Mouse (Mus musculus) embryonic facial prominence, embryonic 14.5 days (tissue): Measurements from ENCODE around the gene Stoml1. TPM values are rescaled to one million over a fixed set of nuclear protein-coding genes. Genes with fewer than 3 reads are reported as not detected.
"Not testable (repeated sequence)": the region's sequence is repeated elsewhere in the genome, so short reads cannot be mapped to it uniquely, and the experiment has no call there.

Experiments used
- ATAC-seq: fragments of 200-750 bp; cut with Nextera tagmentation; 2 replicates; pipeline ENCODE4 v1.8.0; 2017; ENCODE audit warnings: low read depth, moderate number of reproducible peaks, moderate TSS enrichment
- DNase-seq: peaks from one replicate; pipeline ENCODE4 v3.0.0-alpha.2; 2015; ENCODE audit warnings: low spot score
- H3K27ac ChIP-seq: fragments of 300-500 bp; sonication (generic); replicated peaks from 2 replicates; pipeline ENCODE4 v1.5.1; 2014; ENCODE audit warnings: low read depth, mild to moderate bottlenecking, low read length, moderate library complexity
- H3K27me3 ChIP-seq: fragments of 300-500 bp; sonication (generic); replicated peaks from 2 replicates; pipeline ENCODE4 v1.6.1; 2014; ENCODE audit warnings: low read length; ENCODE audit not compliant: control insufficient read depth, insufficient read depth
- H3K36me3 ChIP-seq: fragments of 300-500 bp; sonication (generic); 2 replicates; pipeline ENCODE4 v1.6.1; 2014; ENCODE audit warnings: low read length, mixed read lengths; ENCODE audit not compliant: control insufficient read depth, insufficient read depth
- H3K4me1 ChIP-seq: fragments of 300-500 bp; sonication (generic); 2 replicates; pipeline ENCODE4 v1.6.1; 2014; ENCODE audit warnings: antibody characterized with exemption, low read length; ENCODE audit not compliant: control insufficient read depth, insufficient read depth
- H3K4me2 ChIP-seq: fragments of 300-500 bp; sonication (generic); 2 replicates; pipeline ENCODE4 v1.6.1; 2014; ENCODE audit warnings: low read depth, mild to moderate bottlenecking, low read length, moderate library complexity, mixed read lengths
- H3K4me3 ChIP-seq: fragments of 300-500 bp; sonication (generic); 2 replicates; pipeline ENCODE4 v1.5.1; 2014; ENCODE audit warnings: low read depth, mild to moderate bottlenecking, low read length
- H3K9ac ChIP-seq: fragments of 300-500 bp; sonication (generic); 2 replicates; pipeline ENCODE4 v1.6.1; 2014; ENCODE audit warnings: low read depth, mild to moderate bottlenecking, low read length, moderate library complexity, mixed read lengths
- H3K9me3 ChIP-seq: fragments of 300-500 bp; sonication (generic); 2 replicates; pipeline ENCODE4 v1.6.1; 2016; ENCODE audit warnings: low read length; ENCODE audit not compliant: control insufficient read depth
- WGBS: fragments of 180-500 bp; shearing (Covaris S2); extraction: QIAGEN DNeasy Blood & Tissue Kit; methylation state at CpG from one replicate; pipeline ENCODE4 v1.1.7; 2014; 5-methylcytosine and 5-hydroxymethylcytosine counted together
- polyA plus RNA-seq: library from polyadenylated mRNA; unstranded; fragments of >200 nt; fragmentation: Nextera tagmentation; extraction: Ambion mirVana; gene quantifications from 2 replicates; pipeline ENCODE4 v1.2.1, GENCODE M21; 2014

Stoml1 gene
- polyA plus RNA-seq, 1 experiment from 2014 or later: 25.0 TPM

DNA sequence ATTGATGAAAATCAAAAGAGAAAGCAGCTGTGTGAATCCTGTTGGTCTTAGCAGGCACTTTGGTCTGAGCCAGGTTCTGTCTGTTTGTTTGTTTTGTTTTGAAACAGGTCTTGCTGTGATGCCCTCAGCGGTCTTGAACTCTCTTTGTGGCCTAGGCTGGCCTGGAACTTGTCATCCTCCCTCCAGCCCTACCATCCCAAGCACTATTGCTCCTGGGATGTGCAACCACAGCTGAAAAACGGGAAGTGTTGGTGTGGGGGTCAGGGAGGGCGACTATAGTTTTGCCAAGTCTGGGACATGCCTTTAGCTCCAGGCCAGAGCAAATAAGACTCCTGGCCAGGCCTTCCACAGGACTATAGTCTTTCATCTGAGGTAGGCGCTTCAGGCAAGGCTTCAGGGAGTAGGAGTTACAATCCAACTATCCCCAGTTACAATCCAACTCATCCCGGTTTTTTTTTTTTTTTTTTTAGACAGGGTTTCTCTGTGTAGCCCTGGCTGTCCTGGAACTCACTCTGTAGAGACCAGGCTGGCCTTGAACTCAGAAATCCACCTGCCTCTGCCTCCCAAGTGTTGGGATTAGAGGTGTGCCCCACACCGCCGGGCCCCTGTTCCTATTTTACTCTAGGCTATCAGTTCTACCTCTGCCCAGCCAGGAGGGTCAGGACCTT lies 4.1 kb upstream of the Stoml1 start:
- Histone ChIP-seq H3K4me1 (peaks cover 28% of the 10 kb centered on the region), H3K36me3 (peaks cover 5% of the 10 kb centered on the region; the same call in 1 of the 2 replicates), H3K4me3 (peak overlapping the region; percentile 48), H3K4me2 (peak overlapping the region; percentile 64), H3K27ac (peak overlapping the region; percentile 84), H3K27me3 (no peaks in the 10 kb centered on the region), H3K9me3 (no peaks in the 10 kb centered on the region), H3K9ac (peak overlapping the region; percentile 68)
- no peak for ATAC-seq
- 40% methylated on average over 7 of the region's 7 CpGs for WGBS
- no peak for DNase-seq

DNA sequence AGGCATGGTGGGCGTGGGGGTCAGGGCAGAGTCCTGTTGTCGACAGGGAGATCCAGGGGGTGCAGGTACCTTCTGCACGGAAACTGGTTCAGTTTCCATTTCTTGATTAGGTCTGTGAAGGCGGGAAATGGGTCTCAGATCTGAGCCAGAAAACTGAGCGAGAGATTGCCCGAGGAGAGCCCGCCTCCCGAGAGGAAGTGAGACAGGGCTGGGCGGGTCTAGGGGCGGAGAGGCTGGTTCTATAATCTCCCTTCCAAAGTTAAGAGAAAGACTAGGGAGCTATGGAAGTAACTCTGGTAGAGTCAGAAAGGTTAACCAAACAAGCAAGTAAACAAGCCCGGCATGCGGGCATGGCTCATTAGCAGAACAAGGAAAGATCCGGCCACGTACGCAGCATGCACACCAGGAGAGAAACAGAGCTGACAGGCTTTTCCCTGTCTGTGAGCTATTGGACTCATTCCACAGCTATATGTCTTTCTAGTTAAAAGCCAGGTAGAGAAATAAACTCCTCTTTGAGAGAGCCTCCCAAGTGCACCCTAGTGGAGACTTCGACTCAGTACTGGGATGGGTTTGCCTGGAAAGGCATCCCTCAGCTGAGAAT lies 3.3 kb upstream of the Stoml1 start, which contains the start of gene Pml:
TSS of gene Pml (minus strand) at position 195 of the 601 bp plus-strand sequence.
- ATAC-seq (peak; percentile 73), DNase-seq (peak; percentile 87)
- Histone ChIP-seq H3K9ac (peak within 1 kb of the TSS; percentile 68), H3K4me2 (peak within 1 kb of the TSS; percentile 64), H3K9me3 (no peaks in the 10 kb centered on the region), H3K4me3 (peak within 1 kb of the TSS; percentile 48), H3K36me3 (no peaks in the 10 kb centered on the region), H3K27ac (peak within 1 kb of the TSS; percentile 84), H3K27me3 (no peaks in the 10 kb centered on the region), H3K4me1 (peaks cover 28% of the 10 kb centered on the region)
- 1% methylated on average over 16 of the region's 16 CpGs for WGBS

DNA sequence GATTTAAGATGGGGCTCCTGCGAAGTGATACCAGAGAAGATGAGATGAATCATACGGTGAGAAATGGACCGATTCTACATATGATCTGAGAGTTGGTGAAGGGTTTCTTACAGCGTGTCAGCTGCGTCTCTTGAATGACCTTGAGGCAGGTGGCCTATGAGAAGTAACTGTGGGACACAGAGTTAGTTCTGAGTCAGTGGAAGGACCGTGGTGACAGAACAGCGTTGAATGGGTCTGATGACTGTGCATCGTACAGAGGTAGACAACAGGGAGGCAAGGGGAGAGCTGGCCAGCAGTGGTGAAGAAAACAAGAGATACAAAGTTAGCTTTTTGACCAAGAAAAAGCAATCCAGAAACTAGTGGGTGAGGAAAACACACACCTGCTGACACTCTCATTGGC lies 2.6 kb upstream of the Stoml1 start:
- Histone ChIP-seq H3K27me3 (no peaks in the 10 kb centered on the region), H3K27ac (peak overlapping the region; percentile 84), H3K9ac (peak overlapping the region; percentile 68; the same call in 1 of the 2 replicates), H3K9me3 (no peaks in the 10 kb centered on the region), H3K4me3 (peak overlapping the region; percentile 48; the same call in 1 of the 2 replicates), H3K36me3 (no peaks in the 10 kb centered on the region), H3K4me2 (peak overlapping the region; percentile 64), H3K4me1 (peaks cover 28% of the 10 kb centered on the region)
- ATAC-seq (no peak), DNase-seq (no peak)
- 75% methylated on average over 8 of the region's 8 CpGs for WGBS

DNA sequence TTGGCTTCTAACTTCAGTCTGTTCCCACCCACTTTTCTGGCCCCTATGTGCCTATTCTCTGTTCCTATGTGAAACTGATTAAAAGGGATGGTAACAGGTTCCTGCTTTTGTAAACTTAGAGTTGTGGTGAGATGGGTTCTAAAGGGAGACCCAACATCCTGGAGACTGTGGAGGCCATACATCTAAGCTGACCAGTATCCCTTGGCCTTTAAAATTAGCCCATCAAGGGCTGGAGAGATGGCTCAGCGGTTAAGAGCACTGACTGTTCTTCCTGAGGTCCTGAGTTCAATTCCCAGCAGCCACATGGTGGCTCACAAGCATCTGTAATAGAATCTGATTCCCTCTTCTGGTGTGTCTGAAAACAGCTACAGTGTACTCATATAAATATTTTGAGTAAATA lies 2.2 kb upstream of the Stoml1 start:
- not testable (repeated sequence) for H3K4me3 ChIP-seq, H3K9ac ChIP-seq, H3K4me2 ChIP-seq, DNase-seq, ATAC-seq, H3K27me3 ChIP-seq, H3K36me3 ChIP-seq, H3K9me3 ChIP-seq
- peaks cover 28% of the 10 kb centered on the region for H3K4me1 ChIP-seq
- peak overlapping the region; percentile 84 for H3K27ac ChIP-seq
- 76% methylated on average over 1 of the region's 1 CpGs for WGBS

DNA sequence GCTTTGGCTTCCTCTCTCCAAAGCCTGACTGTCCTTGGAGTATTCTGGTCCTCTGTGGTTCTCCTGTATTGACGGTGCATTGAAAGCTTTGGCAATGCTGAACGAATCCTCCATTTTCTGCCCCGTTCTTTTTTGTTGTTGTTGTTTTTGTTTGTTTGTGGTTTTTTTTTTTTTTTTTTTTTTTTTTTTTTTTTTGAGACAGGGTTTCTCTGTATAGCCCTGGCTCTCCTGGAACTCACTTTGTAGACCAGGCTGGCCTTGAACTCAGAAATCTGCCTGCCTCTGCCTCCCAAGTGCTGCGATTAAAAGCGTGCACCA lies 800 bp downstream of the Stoml1 start:
- not testable (repeated sequence) for H3K27ac ChIP-seq, H3K9me3 ChIP-seq, ATAC-seq, DNase-seq, H3K4me1 ChIP-seq, H3K27me3 ChIP-seq
- 62% methylated on average over 5 of the region's 5 CpGs for WGBS
- H3K4me2 ChIP-seq: peak overlapping the region; percentile 56
- peaks cover 19% of the 10 kb centered on the region; the same call in 1 of the 2 replicates for H3K36me3 ChIP-seq
- H3K4me3 ChIP-seq: peak overlapping the region; percentile 62
- H3K9ac ChIP-seq: peak overlapping the region; percentile 77

DNA sequence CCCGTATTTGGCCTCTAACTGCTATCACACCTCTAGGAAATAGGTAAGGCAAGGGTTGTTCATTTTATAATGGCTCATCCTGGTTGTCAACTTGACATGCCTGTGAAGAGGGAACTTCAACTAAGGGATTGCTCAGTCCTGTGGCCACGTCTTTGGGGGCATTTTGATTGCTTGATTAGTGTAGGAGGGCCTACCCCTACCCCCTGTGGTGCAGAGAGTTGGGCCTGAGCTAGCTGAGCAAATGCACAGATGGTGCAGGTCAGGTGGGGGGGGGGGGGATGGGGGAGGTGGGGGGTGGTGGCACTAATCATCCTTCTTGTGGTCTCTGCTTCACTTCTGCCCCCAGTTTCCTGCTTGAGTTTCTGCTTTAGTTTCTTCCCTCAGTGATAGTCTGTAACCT lies 2.1 kb downstream of the Stoml1 start:
- 0 out of 2 replicates have a peak, but pooled peaks cover 6% of the 10 kb centered on the region for H3K4me1 ChIP-seq
- ATAC-seq (no peak), DNase-seq (no peak)
- H3K4me2 ChIP-seq: no peak overlapping the region
- 54% methylated on average over 2 of the region's 2 CpGs for WGBS
- no peak overlapping the region for H3K27ac ChIP-seq
- H3K9ac ChIP-seq: no peak overlapping the region
- no peaks in the 10 kb centered on the region for H3K27me3 ChIP-seq
- H3K36me3 ChIP-seq: peaks cover 21% of the 10 kb centered on the region; the same call in 1 of the 2 replicates
- H3K4me3 ChIP-seq: no peak overlapping the region
- no peaks in the 10 kb centered on the region for H3K9me3 ChIP-seq

DNA sequence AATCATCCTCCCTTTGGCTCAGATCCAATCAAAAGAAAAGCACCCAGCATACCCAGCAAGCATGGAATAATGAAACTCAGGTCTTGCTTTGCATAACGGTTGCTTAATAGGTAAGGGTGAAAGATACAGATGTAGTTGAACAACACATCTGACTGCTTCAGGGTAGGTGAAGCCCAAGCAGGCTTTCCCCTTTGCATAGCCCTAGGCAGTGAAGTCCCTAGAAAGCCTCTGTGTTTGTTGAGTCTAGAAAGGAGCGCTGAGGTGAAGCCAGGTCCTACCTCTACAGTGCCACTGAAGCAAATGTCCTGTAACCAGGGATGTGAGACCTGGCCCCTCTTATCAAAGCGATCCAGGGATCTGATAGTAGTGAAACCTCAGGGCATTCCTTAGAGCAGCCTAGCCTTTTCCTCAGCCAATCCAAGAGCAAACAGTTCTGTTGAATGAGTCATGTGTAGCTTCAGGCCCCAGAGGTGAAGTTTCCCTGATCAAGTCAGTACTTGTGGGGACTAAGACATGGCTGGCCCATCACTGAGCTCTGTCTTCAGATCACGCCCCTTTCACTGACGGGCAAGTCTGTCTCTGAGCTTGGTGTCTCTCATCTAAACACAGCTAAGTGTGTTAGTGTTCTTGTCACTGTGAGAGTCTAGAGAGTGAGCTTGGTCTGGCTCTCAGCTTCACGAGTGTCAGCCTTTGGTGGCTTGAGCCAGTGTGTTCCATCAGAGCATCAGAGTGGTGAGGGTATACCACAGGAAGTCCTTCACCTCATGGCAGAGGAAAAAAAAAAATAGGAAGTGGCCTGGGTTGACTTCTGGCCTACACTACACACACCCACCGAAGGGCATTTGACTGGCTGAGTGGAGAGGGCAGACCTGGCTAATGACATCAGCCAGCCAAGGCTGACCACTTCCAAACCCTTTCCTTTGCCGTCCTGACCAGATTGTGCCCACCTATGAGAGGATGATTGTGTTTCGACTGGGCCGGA lies 3.0 kb downstream of the Stoml1 start:
- H3K36me3 ChIP-seq: peaks cover 27% of the 10 kb centered on the region; the same call in 1 of the 2 replicates
- no peaks in the 10 kb centered on the region for H3K9me3 ChIP-seq
- H3K9ac ChIP-seq: no peak overlapping the region
- H3K4me3 ChIP-seq: no peak overlapping the region
- no peaks in the 10 kb centered on the region for H3K4me1 ChIP-seq
- no peaks in the 10 kb centered on the region for H3K27me3 ChIP-seq
- no peak for DNase-seq
- ATAC-seq: no peak
- 82% methylated on average over 10 of the region's 10 CpGs for WGBS
- H3K27ac ChIP-seq: no peak overlapping the region
- H3K4me2 ChIP-seq: no peak overlapping the region

DNA sequence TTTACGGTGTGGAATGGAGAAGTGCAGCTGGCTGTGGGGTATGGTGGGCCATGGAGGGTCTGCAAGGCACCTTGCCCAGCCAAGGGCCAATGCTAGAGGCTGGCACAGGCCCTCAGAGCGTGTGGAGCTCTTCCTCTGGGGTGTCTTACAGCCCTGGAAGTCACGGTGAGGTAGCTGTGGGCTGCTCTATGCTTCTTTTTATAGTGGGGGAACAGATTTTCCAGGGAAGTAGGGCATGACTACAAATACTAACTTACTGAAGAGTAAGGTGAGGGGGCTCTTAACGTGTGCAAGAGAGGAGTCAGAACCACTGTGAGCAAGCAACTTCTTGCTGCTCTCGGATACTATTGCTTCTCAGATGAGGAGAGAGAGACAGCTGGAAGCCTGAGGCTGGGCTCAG lies 9.5 kb downstream of the Stoml1 start:
- no peak for DNase-seq
- Histone ChIP-seq H3K4me2 (no peak overlapping the region), H3K4me1 (0 out of 2 replicates have a peak, but pooled peaks cover 5% of the 10 kb centered on the region), H3K27ac (no peak overlapping the region), H3K9ac (no peak overlapping the region), H3K36me3 (peaks cover 30% of the 10 kb centered on the region), H3K4me3 (no peak overlapping the region), H3K27me3 (no peaks in the 10 kb centered on the region), H3K9me3 (no peaks in the 10 kb centered on the region)
- ATAC-seq: no peak
- 88% methylated on average over 5 of the region's 5 CpGs for WGBS
